8 mouse cellular contexts compared by ENCODE assay signal in genomic region chr12:36313916-36314315, GRCm38 (mm10). TPM values are rescaled to one million over a fixed set of nuclear protein-coding genes. Genes with fewer than 3 reads are reported as not detected.
DNase-seq lines count a peak whose midpoint lies in the region; ATAC-seq and TF ChIP-seq lines count a peak whose summit lies in the region.

TSS of gene Sostdc1 (plus strand) at chr12:36314139.

- H3K9me3 ChIP-seq in forebrain, embryonic 12.5 days = no peaks in the 10 kb centered on the region
- H3K9me3 ChIP-seq in kidney, embryonic 15.5 days (replicated peaks) = no peaks in the 10 kb centered on the region
- H3K9me3 ChIP-seq in neural tube, embryonic 13.5 days = no peaks in the 10 kb centered on the region

- peaks cover 17% of the 10 kb centered on the region for H3K4me1 ChIP-seq in forebrain, embryonic 12.5 days
- H3K4me1 ChIP-seq in kidney, embryonic 15.5 days = peaks cover 13% of the 10 kb centered on the region
- peaks cover 8% of the 10 kb centered on the region for H3K4me1 ChIP-seq in neural tube, embryonic 13.5 days (replicated peaks)

- H3K4me3 ChIP-seq in layer of hippocampus, adult 2 months = peak within 1 kb of the TSS; percentile 43
- H3K4me3 ChIP-seq in forebrain, embryonic 12.5 days (replicated peaks) = peak within 1 kb of the TSS; percentile 25
- H3K4me3 ChIP-seq in kidney, embryonic 15.5 days (replicated peaks) = peak within 1 kb of the TSS; percentile 47
- peak within 1 kb of the TSS; percentile 12 for H3K4me3 ChIP-seq in neural tube, embryonic 13.5 days

- no peaks in the 10 kb centered on the region; the same call in 1 of the 2 replicates for H3K27me3 ChIP-seq in forebrain, embryonic 12.5 days
- H3K27me3 ChIP-seq in kidney, embryonic 15.5 days = no peaks in the 10 kb centered on the region
- H3K27me3 ChIP-seq in neural tube, embryonic 13.5 days = peaks cover 17% of the 10 kb centered on the region

- no peak for DNase-seq in layer of hippocampus, adult 2 months (ENCODE audit: low spot score in 2 of 2)
- no peak for DNase-seq in layer of hippocampus, postnatal 14 days (ENCODE audit: low spot score in 2 of 2)
- no peak for DNase-seq in left cerebral cortex, adult 11 months (ENCODE audit: low spot score)
- no peak for DNase-seq in urinary bladder, postnatal 36 days (ENCODE audit: low spot score in 2 of 2)

- no peaks in the 10 kb centered on the region for H3K36me3 ChIP-seq in forebrain, embryonic 12.5 days (replicated peaks)
- H3K36me3 ChIP-seq in kidney, embryonic 15.5 days = no peaks in the 10 kb centered on the region
- no peaks in the 10 kb centered on the region for H3K36me3 ChIP-seq in neural tube, embryonic 13.5 days

- peak within 1 kb of the TSS; percentile 49; the same call in 1 of the 2 replicates for H3K27ac ChIP-seq in layer of hippocampus, adult 2 months
- no peak within 1 kb of the TSS for H3K27ac ChIP-seq in forebrain, embryonic 12.5 days
- H3K27ac ChIP-seq in kidney, embryonic 15.5 days = peak within 1 kb of the TSS; percentile 64
- H3K27ac ChIP-seq in neural tube, embryonic 13.5 days (replicated peaks) = no peak within 1 kb of the TSS

- peak within 1 kb of the TSS; percentile 43 for H3K4me2 ChIP-seq in forebrain, embryonic 12.5 days
- H3K4me2 ChIP-seq in kidney, embryonic 15.5 days = peak within 1 kb of the TSS; percentile 78
- H3K4me2 ChIP-seq in neural tube, embryonic 13.5 days = peak within 1 kb of the TSS; percentile 32

- H3K9ac ChIP-seq in forebrain, embryonic 12.5 days = no peak within 1 kb of the TSS; the same call in 1 of the 2 replicates
- H3K9ac ChIP-seq in kidney, embryonic 15.5 days = peak within 1 kb of the TSS; percentile 36
- H3K9ac ChIP-seq in neural tube, embryonic 13.5 days = no peak within 1 kb of the TSS

- 5% methylated on average over 7 of the region's 7 CpGs for WGBS in forebrain, embryonic 12.5 days
- 8% methylated on average over 7 of the region's 7 CpGs for WGBS in kidney, embryonic 15.5 days
- WGBS in neural tube, embryonic 13.5 days = 11% methylated on average over 7 of the region's 7 CpGs

- TF ChIP-seq CTCF in layer of hippocampus, adult 2 months (conservative IDR thresholded peaks at IDR 0.05) = no peak

- peak; percentile 49; the same call in 1 of the 2 replicates for ATAC-seq in forebrain, embryonic 12.5 days (ENCODE audit: low FRiP score)
- ATAC-seq in kidney, embryonic 15.5 days (replicated peaks; ENCODE audit: low FRiP score) = peak; percentile 83
- no peak for ATAC-seq in neural tube, embryonic 13.5 days (ENCODE audit: low read depth)
- no peak for ATAC-seq in erythroid progenitor cell, adult 5-6 weeks (replicated peaks; ENCODE audit: low FRiP score, poor library complexity, severe bottlenecking)

RNA-seq across cellular contexts. Expression of gene Sostdc1, which starts in this region (rescaled TPM):
- 1 to 10 TPM; 2.5 to 5.1 TPM for total RNA-seq in layer of hippocampus, adult 2 months (2021)
- 10 to 100 TPM in 1 of 2 experiments, 1 to 10 TPM in 1; 6.6 to 33.9 TPM for total RNA-seq in layer of hippocampus, postnatal 14 days (2021)
- polyA plus RNA-seq in forebrain, embryonic 12.5 days (2016; fragmentation: Nextera tagmentation; extraction: Ambion mirVana) = 4.1 and 5.5 TPM in 2 replicates
- 98.6 and 101 TPM in 2 replicates for polyA plus RNA-seq in kidney, embryonic 15.5 days (2015; fragmentation: Nextera tagmentation; extraction: Ambion mirVana)
- 16.8 and 19.5 TPM in 2 replicates for polyA plus RNA-seq in neural tube, embryonic 13.5 days (2015; fragmentation: Nextera tagmentation; extraction: Ambion mirVana)
- not detected in 2 replicates for total RNA-seq in erythroid progenitor cell, adult 5-6 weeks (2015; ENCODE audit: low replicate concordance)
- total RNA-seq in erythroid progenitor cell, adult 5-6 weeks (2017; ENCODE audit: low replicate concordance) = not detected in 2 replicates

Comparison
In these comparisons a context has a peak if more than half of its experiments do, and no peak if none do; other contexts are left out.
1. H3K27ac ChIP-seq: peak in layer of hippocampus, adult 2 months (single experiment) and kidney, embryonic 15.5 days (single experiment); none in forebrain, embryonic 12.5 days (single experiment) and neural tube, embryonic 13.5 days (single experiment).
2. ATAC-seq: peak in forebrain, embryonic 12.5 days (single experiment) and kidney, embryonic 15.5 days (single experiment); none in neural tube, embryonic 13.5 days (single experiment) and erythroid progenitor cell, adult 5-6 weeks (single experiment).
3. Peak in every context shown above with its lines, with median percentiles within 50 percentile points of each other: H3K4me3 ChIP-seq and H3K4me2 ChIP-seq.